In the genomic region with DNA sequence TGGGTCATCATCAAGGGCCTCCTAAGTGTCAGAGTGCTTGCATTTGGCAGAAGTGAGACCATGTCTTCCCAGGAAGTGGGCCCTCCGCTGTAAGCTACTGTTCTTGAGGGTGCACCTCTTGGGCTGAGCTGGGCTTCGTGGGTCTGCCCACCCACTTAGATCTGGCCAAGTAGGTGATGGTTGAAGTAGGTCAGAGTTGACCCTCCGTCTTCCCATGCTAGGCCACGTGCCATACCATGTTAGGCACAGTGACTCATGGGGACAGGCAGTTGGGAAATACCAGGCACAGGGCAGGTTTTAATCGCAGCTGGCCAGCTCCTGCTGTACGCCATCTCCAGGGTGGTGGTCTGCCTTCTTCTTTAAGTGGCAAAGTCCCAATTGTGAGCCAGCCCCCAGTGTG, we compare ENCODE assay signal across 10 mouse cellular contexts. TPM values are rescaled to one million over a fixed set of nuclear protein-coding genes. Genes with fewer than 3 reads are reported as not detected.
DNase-seq lines count a peak whose midpoint lies in the region; ATAC-seq lines count a peak whose summit lies in the region.
"Had no signal": no experiment of that assay in that cellular context is flagged by ENCODE, and none has a peak within 500 bp of the region (broad histone marks: within the 10 kb centered on the region; RNA-seq: fewer than 3 reads in every experiment).

No protein-coding gene starts in this region.

- H3K36me3 ChIP-seq in neural tube, embryonic 12.5 days: peaks cover 19% of the 10 kb centered on the region
- peaks cover 18% of the 10 kb centered on the region for H3K36me3 ChIP-seq in heart, embryonic 15.5 days
- H3K36me3 ChIP-seq in stomach, embryonic 16.5 days (ENCODE audit: control insufficient read depth, insufficient read depth, low read length): peaks cover 6% of the 10 kb centered on the region; the same call in 1 of the 2 replicates

- peak overlapping the region; percentile 97; the same call in 1 of the 2 replicates for H3K4me2 ChIP-seq in neural tube, embryonic 12.5 days (replicated peaks)
- peak overlapping the region; percentile 91 for H3K4me2 ChIP-seq in heart, embryonic 15.5 days
- peak overlapping the region; percentile 89 for H3K4me2 ChIP-seq in stomach, embryonic 16.5 days (ENCODE audit: low read depth, low read length)

- H3K27ac ChIP-seq in neural tube, embryonic 12.5 days: no peak overlapping the region
- H3K27ac ChIP-seq in heart, embryonic 15.5 days: no peak overlapping the region
- no peak overlapping the region for H3K27ac ChIP-seq in stomach, embryonic 16.5 days (ENCODE audit: low read length)
- H3K27ac ChIP-seq: embryonic facial prominence, embryonic 12.5 days had no signal

- H3K9ac ChIP-seq in neural tube, embryonic 12.5 days: no peak overlapping the region
- no peak overlapping the region; the same call in 1 of the 2 replicates for H3K9ac ChIP-seq in heart, embryonic 15.5 days
- no peak overlapping the region for H3K9ac ChIP-seq in stomach, embryonic 16.5 days (ENCODE audit: low read length)

- no peak for ATAC-seq in neural tube, embryonic 12.5 days (ENCODE audit: low FRiP score, low read depth)
- no peak for ATAC-seq in heart, embryonic 15.5 days (replicated peaks; ENCODE audit: insufficient number of reproducible peaks, insufficient read depth, low FRiP score, low read depth)
- no peak for ATAC-seq in stomach, embryonic 16.5 days (ENCODE audit: insufficient read depth, low FRiP score)

- DNase-seq in heart, adult 18-20 months: peak; percentile 74 to 79
- DNase-seq in heart, postnatal 4 days: no peak
- no peak for DNase-seq in neural tube, embryonic 10.5 days (ENCODE audit: extremely low spot score, low spot score)
- no peak for DNase-seq in layer of hippocampus, postnatal 14 days (ENCODE audit: low spot score in 2 of 2)
- DNase-seq in retina, postnatal 1 day: no peak

- no peak overlapping the region for H3K4me3 ChIP-seq in neural tube, embryonic 12.5 days
- H3K4me3 ChIP-seq in heart, embryonic 15.5 days: no peak overlapping the region
- H3K4me3 ChIP-seq in stomach, embryonic 16.5 days (replicated peaks; ENCODE audit: low read length): no peak overlapping the region

- peaks cover 26% of the 10 kb centered on the region for H3K27me3 ChIP-seq in neural tube, embryonic 12.5 days (replicated peaks)
- H3K27me3 ChIP-seq in heart, embryonic 15.5 days: peaks cover 3% of the 10 kb centered on the region
- H3K27me3 ChIP-seq in stomach, embryonic 16.5 days (ENCODE audit: control insufficient read depth, insufficient read depth, low read length): peaks cover 7% of the 10 kb centered on the region

- whole genome bisulfite sequencing in neural tube, embryonic 12.5 days: 92% methylated on average over 6 of the region's 6 CpGs
- 79% methylated on average over 6 of the region's 6 CpGs for WGBS in heart, embryonic 15.5 days
- WGBS in stomach, embryonic 16.5 days: 84% methylated on average over 6 of the region's 6 CpGs

- no peaks in the 10 kb centered on the region for H3K9me3 ChIP-seq in neural tube, embryonic 12.5 days
- H3K9me3 ChIP-seq in heart, embryonic 15.5 days (replicated peaks): no peaks in the 10 kb centered on the region
- no peaks in the 10 kb centered on the region for H3K9me3 ChIP-seq in stomach, embryonic 16.5 days (replicated peaks; ENCODE audit: control insufficient read depth, low read length)
- H3K9me3 ChIP-seq: embryonic facial prominence, embryonic 12.5 days; G1E had no signal

- H3K4me1 ChIP-seq in neural tube, embryonic 12.5 days: peaks cover 22% of the 10 kb centered on the region
- peaks cover 32% of the 10 kb centered on the region for H3K4me1 ChIP-seq in heart, embryonic 15.5 days (replicated peaks)
- H3K4me1 ChIP-seq in stomach, embryonic 16.5 days (ENCODE audit: control insufficient read depth, insufficient read depth, low read length): peaks cover 21% of the 10 kb centered on the region

RNA-seq across cellular contexts. Expression of gene Pnpla2, which starts 1.7 kb away (rescaled TPM):
- total RNA-seq in heart, adult 18-20 months (2021): 100 to 1,000 TPM; 387 to 566 TPM
- total RNA-seq in heart, postnatal 4 days (2021): 100 to 1,000 TPM; 118 to 127 TPM
- polyA plus RNA-seq in neural tube, embryonic 12.5 days (2016; fragmentation: Nextera tagmentation; extraction: Ambion mirVana): 15.8 and 16.5 TPM in 2 replicates
- polyA plus RNA-seq in heart, embryonic 15.5 days (2015; fragmentation: Nextera tagmentation; extraction: Ambion mirVana): 56.3 and 57.5 TPM in 2 replicates
- polyA plus RNA-seq in stomach, embryonic 16.5 days (2015; fragmentation: Nextera tagmentation; extraction: Ambion mirVana): 34.0 and 38.5 TPM in 2 replicates
- total RNA-seq in layer of hippocampus, postnatal 14 days (2021): 10 to 100 TPM; 32.4 to 36.6 TPM

RNA-seq across cellular contexts. Expression of gene Cracr2b, which starts 4.2 kb away (rescaled TPM):
- 10 to 100 TPM; 22.5 to 23.3 TPM for total RNA-seq in heart, adult 18-20 months (2021)
- total RNA-seq in heart, postnatal 4 days (2021): 10 to 100 TPM; 17.6 to 20.1 TPM
- 6.7 and 7.6 TPM in 2 replicates for polyA plus RNA-seq in neural tube, embryonic 12.5 days (2016; fragmentation: Nextera tagmentation; extraction: Ambion mirVana)
- polyA plus RNA-seq in heart, embryonic 15.5 days (2015; fragmentation: Nextera tagmentation; extraction: Ambion mirVana): 24.9 and 26.2 TPM in 2 replicates
- 21.4 and 25.3 TPM in 2 replicates for polyA plus RNA-seq in stomach, embryonic 16.5 days (2015; fragmentation: Nextera tagmentation; extraction: Ambion mirVana)
- 1 to 10 TPM; 5.5 to 6.6 TPM for total RNA-seq in layer of hippocampus, postnatal 14 days (2021)
- polyA plus RNA-seq: G1E had no signal

RNA-seq across cellular contexts. Expression of gene Rplp2, which starts 9.6 kb away (rescaled TPM):
- total RNA-seq in heart, adult 18-20 months (2021): 1,000 to 10,000 TPM in 1 of 2 experiments, 100 to 1,000 TPM in 1; 998 to 1,000 TPM
- 1,000 to 10,000 TPM; 1,146 to 1,184 TPM for total RNA-seq in heart, postnatal 4 days (2021)
- polyA plus RNA-seq in neural tube, embryonic 12.5 days (2016; fragmentation: Nextera tagmentation; extraction: Ambion mirVana): 803 and 881 TPM in 2 replicates
- 703 and 884 TPM in 2 replicates for polyA plus RNA-seq in heart, embryonic 15.5 days (2015; fragmentation: Nextera tagmentation; extraction: Ambion mirVana)
- 1,060 and 1,250 TPM in 2 replicates for polyA plus RNA-seq in stomach, embryonic 16.5 days (2015; fragmentation: Nextera tagmentation; extraction: Ambion mirVana)
- 100 to 1,000 TPM; 577 to 590 TPM for total RNA-seq in layer of hippocampus, postnatal 14 days (2021)

RNA-seq across cellular contexts. Expression of gene Cd151, which starts 10.5 kb away (rescaled TPM):
- 100 to 1,000 TPM; 320 to 330 TPM for total RNA-seq in heart, adult 18-20 months (2021)
- 100 to 1,000 TPM; 229 to 230 TPM for total RNA-seq in heart, postnatal 4 days (2021)
- polyA plus RNA-seq in neural tube, embryonic 12.5 days (2016; fragmentation: Nextera tagmentation; extraction: Ambion mirVana): 20.6 and 22.7 TPM in 2 replicates
- 28.7 and 35.2 TPM in 2 replicates for polyA plus RNA-seq in heart, embryonic 15.5 days (2015; fragmentation: Nextera tagmentation; extraction: Ambion mirVana)
- 39.1 and 40.3 TPM in 2 replicates for polyA plus RNA-seq in stomach, embryonic 16.5 days (2015; fragmentation: Nextera tagmentation; extraction: Ambion mirVana)
- 10 to 100 TPM; 29.5 to 33.8 TPM for total RNA-seq in layer of hippocampus, postnatal 14 days (2021)

RNA-seq across cellular contexts. Expression of gene Pidd1, which starts 12.9 kb away (rescaled TPM):
- under 1 TPM; 0.21 to 0.42 TPM for total RNA-seq in heart, adult 18-20 months (2021)
- total RNA-seq in heart, postnatal 4 days (2021): 1 to 10 TPM; 5.9 to 6.4 TPM
- 8.4 and 9.8 TPM in 2 replicates for polyA plus RNA-seq in neural tube, embryonic 12.5 days (2016; fragmentation: Nextera tagmentation; extraction: Ambion mirVana)
- polyA plus RNA-seq in heart, embryonic 15.5 days (2015; fragmentation: Nextera tagmentation; extraction: Ambion mirVana): 6.7 and 9.6 TPM in 2 replicates
- polyA plus RNA-seq in stomach, embryonic 16.5 days (2015; fragmentation: Nextera tagmentation; extraction: Ambion mirVana): 7.6 and 8.2 TPM in 2 replicates
- total RNA-seq in layer of hippocampus, postnatal 14 days (2021): 1 to 10 TPM; 1.9 TPM

Comparison
In these comparisons a context has a peak if more than half of its experiments do, and no peak if none do; other contexts are left out.
1. DNase-seq: peak in heart, adult 18-20 months (2 of 2); none in heart, postnatal 4 days (single experiment), neural tube, embryonic 10.5 days (single experiment), layer of hippocampus, postnatal 14 days (0 of 2) and retina, postnatal 1 day (single experiment).
2. Peak in every context shown above with its lines, with median percentiles within 50 percentile points of each other: H3K4me2 ChIP-seq.